Mouse (Mus musculus): Measurements from ENCODE around the gene Agap1.

DNA sequence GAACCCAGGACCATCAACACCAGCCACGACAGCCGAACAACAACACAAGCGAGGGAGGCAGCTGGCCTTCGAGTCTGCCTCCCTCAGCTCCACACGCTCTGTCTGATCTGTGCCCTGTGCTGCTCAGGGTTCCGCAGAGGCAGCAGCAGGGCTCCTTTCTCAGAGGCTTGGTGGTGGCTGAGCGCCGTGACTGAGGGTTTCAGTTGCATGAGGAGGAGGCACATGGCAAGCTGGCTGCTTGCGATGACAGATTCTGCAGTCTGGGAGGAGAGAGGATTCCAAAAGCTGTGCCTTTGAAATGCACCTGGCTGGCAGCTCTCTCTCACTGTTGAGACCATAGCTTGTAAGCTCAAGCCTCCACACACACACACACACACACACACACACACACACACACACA is 17.3 kb downstream of the Agap1 start:
- no peak for TF ChIP-seq POLR2A (IDR thresholded peaks at IDR 0.05; ENCODE audit: borderline replicate concordance, extremely low read depth, insufficient read depth, insufficient read length, poor library complexity, severe bottlenecking)
- TF ChIP-seq CTCF (IDR thresholded peaks at IDR 0.05; ENCODE audit: borderline replicate concordance, extremely low read depth, insufficient read depth, insufficient read length): no peak

Measured in brain, embryonic 14.5 days (tissue).